Mouse (Mus musculus) kidney, postnatal 0 days (tissue): Measurements from ENCODE around the gene Larp6. TPM values are rescaled to one million over a fixed set of nuclear protein-coding genes. Genes with fewer than 3 reads are reported as not detected.

ENCODE experiments used
- ATAC-seq: fragments of 200-750 bp; cut with Nextera tagmentation; replicated peaks from 2 replicates; pipeline ENCODE4 v1.8.0; 2017; ENCODE audit warnings: low read depth, moderate number of reproducible peaks, moderate TSS enrichment, moderate library complexity; ENCODE audit not compliant: low FRiP score
- DNase-seq: peaks from one replicate; pipeline ENCODE4 v3.0.0-alpha.2; 2016; ENCODE audit warnings: low spot score
- H3K27ac ChIP-seq: fragments of 300-500 bp; sonication (generic); 2 replicates; pipeline ENCODE4 v1.5.1; 2014; ENCODE audit warnings: mild to moderate bottlenecking
- H3K27me3 ChIP-seq: fragments of 300-500 bp; sonication (generic); 2 replicates; pipeline ENCODE4 v1.6.1; 2014; ENCODE audit warnings: low read length, mixed read lengths; ENCODE audit not compliant: insufficient read depth
- H3K36me3 ChIP-seq: fragments of 300-500 bp; sonication (generic); 2 replicates; pipeline ENCODE4 v1.6.1; 2014; ENCODE audit warnings: low read length, mixed read lengths; ENCODE audit not compliant: insufficient read depth
- H3K4me1 ChIP-seq: fragments of 300-500 bp; sonication (generic); replicated peaks from 2 replicates; pipeline ENCODE4 v1.6.1; 2014; ENCODE audit warnings: antibody characterized with exemption, low read length, mixed read lengths; ENCODE audit not compliant: insufficient read depth
- H3K4me2 ChIP-seq: fragments of 300-500 bp; sonication (generic); 2 replicates; pipeline ENCODE4 v1.6.1; 2014; ENCODE audit warnings: mild to moderate bottlenecking, low read length, moderate library complexity, mixed read lengths
- H3K4me3 ChIP-seq: fragments of 300-500 bp; sonication (generic); replicated peaks from 2 replicates; pipeline ENCODE4 v1.5.1; 2014; ENCODE audit warnings: low read depth, low read length
- H3K9ac ChIP-seq: fragments of 300-500 bp; sonication (generic); 2 replicates; pipeline ENCODE4 v1.6.1; 2014; ENCODE audit warnings: low read depth, low read length
- H3K9me3 ChIP-seq: fragments of 300-500 bp; sonication (generic); replicated peaks from 2 replicates; pipeline ENCODE4 v1.6.1; 2016; ENCODE audit warnings: low read length, inconsistent platforms, mixed read lengths
- CTCF ChIP-seq: IDR thresholded peaks from 2 replicates; pipeline ENCODE4 v1.5.1; 2016; ENCODE audit warnings: antibody characterized with exemption, low read depth, mild to moderate bottlenecking, moderate library complexity
- WGBS: fragments of 180-500 bp; shearing (Covaris S2); extraction: QIAGEN DNeasy Blood & Tissue Kit; methylation state at CpG from one replicate; pipeline ENCODE4 v1.1.7; 2014; 5-methylcytosine and 5-hydroxymethylcytosine counted together
- polyA plus RNA-seq: library from polyadenylated mRNA; unstranded; fragments of >200 nt; fragmentation: Nextera tagmentation; extraction: Ambion mirVana; gene quantifications from 2 replicates; pipeline ENCODE4 v1.2.1, GENCODE M21; 2015

Gene Larp6
- polyA plus RNA-seq, 1 experiment from 2014 or later: 2.4 TPM

DNA sequence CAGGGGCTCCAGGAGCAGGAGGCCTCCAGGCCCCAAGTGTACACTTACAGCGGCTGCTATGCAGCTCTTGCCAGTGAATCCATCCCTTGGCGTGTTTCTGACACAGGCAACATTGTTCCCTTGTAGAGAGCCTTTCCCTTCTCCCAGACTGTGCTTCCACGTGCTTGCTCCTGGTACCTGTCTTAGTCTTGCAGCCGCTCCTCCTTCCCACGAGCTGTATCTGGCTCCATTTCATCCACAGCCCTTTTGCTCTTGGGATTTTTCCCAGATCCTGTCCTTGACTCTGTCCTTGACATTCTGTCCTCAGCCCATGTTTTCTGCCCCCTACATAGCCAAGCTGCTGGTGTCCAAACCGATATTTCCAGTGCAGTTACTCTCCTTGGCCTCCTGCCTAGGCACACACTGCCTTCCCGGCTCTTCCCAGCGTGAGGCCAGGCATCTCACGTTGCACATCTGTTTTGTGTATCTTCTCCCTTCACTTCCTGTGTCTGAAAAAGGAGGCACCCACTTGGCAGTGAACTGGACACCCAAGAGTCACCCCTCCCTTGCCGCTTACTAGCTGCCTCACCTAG, 46.7 kb downstream of the Larp6 start:
- Histone ChIP-seq H3K27me3 (no peaks in the 10 kb centered on the region), H3K4me1 (no peaks in the 10 kb centered on the region; the same call in 1 of the 2 replicates), H3K9ac (no peak overlapping the region), H3K27ac (no peak overlapping the region), H3K4me3 (no peak overlapping the region), H3K9me3 (no peaks in the 10 kb centered on the region), H3K4me2 (no peak overlapping the region), H3K36me3 (no peaks in the 10 kb centered on the region)
- no peak for DNase-seq
- WGBS: 51% methylated on average over 10 of the region's 10 CpGs
- no peak for TF ChIP-seq CTCF
- ATAC-seq: no peak

- WGBS: 16% methylated on average over 2 of the region's 2 CpGs
- DNase-seq: no peak
- no peak for ATAC-seq
Measured at GRCm38 (mm10) chr9:60765181-60765580, 52.4 kb downstream of the Larp6 start.

GRCm38 (mm10) chr9:60768393-60768792, 55.6 kb downstream of the Larp6 start:
- DNase-seq (peak; percentile 22), ATAC-seq (no peak)
- Histone ChIP-seq H3K4me3 (no peak overlapping the region), H3K36me3 (no peaks in the 10 kb centered on the region), H3K27ac (no peak overlapping the region), H3K4me1 (0 out of 2 replicates have a peak, but pooled peaks cover 7% of the 10 kb centered on the region), H3K4me2 (no peak overlapping the region), H3K9ac (no peak overlapping the region), H3K27me3 (no peaks in the 10 kb centered on the region), H3K9me3 (no peaks in the 10 kb centered on the region)
- no peak for TF ChIP-seq CTCF
- 61% methylated on average over 9 of the region's 9 CpGs for WGBS

More at GRCm38 (mm10) chr9:60765181-60765580, 52.4 kb downstream of the Larp6 start:
- no peak overlapping the region for H3K9ac ChIP-seq
- H3K27ac ChIP-seq: no peak overlapping the region
- H3K4me3 ChIP-seq: no peak overlapping the region
- no peaks in the 10 kb centered on the region for H3K36me3 ChIP-seq
- no peaks in the 10 kb centered on the region for H3K9me3 ChIP-seq
- 0 out of 2 replicates have a peak, but pooled peaks cover 4% of the 10 kb centered on the region for H3K4me1 ChIP-seq
- H3K4me2 ChIP-seq: no peak overlapping the region
- TF ChIP-seq CTCF: no peak
- H3K27me3 ChIP-seq: no peaks in the 10 kb centered on the region

GRCm38 (mm10) chr9:60769711-60770111, 56.9 kb downstream of the Larp6 start:
- DNase-seq: no peak
- Histone ChIP-seq H3K4me3 (no peak overlapping the region), H3K4me1 (0 out of 2 replicates have a peak, but pooled peaks cover 7% of the 10 kb centered on the region), H3K9ac (no peak overlapping the region), H3K36me3 (no peaks in the 10 kb centered on the region), H3K27ac (no peak overlapping the region), H3K27me3 (no peaks in the 10 kb centered on the region), H3K9me3 (no peaks in the 10 kb centered on the region), H3K4me2 (no peak overlapping the region)
- ATAC-seq: no peak
- TF ChIP-seq CTCF: no peak
- 68% methylated on average over 6 of the region's 6 CpGs for WGBS

- DNase-seq: no peak
- no peaks in the 10 kb centered on the region for H3K27me3 ChIP-seq
- ATAC-seq: no peak
- WGBS: 89% methylated on average over 2 of the region's 2 CpGs
- H3K36me3 ChIP-seq: no peaks in the 10 kb centered on the region
- no peak overlapping the region for H3K9ac ChIP-seq
- no peaks in the 10 kb centered on the region for H3K9me3 ChIP-seq
- H3K4me2 ChIP-seq: no peak overlapping the region
- no peak for TF ChIP-seq CTCF
- H3K27ac ChIP-seq: no peak overlapping the region
- H3K4me3 ChIP-seq: no peak overlapping the region
- 0 out of 2 replicates have a peak, but pooled peaks cover 7% of the 10 kb centered on the region for H3K4me1 ChIP-seq
Measured at GRCm38 (mm10) chr9:60773713-60774112, 60.9 kb downstream of the Larp6 start.

GRCm38 (mm10) chr9:60776899-60777298, 64.1 kb downstream of the Larp6 start:
- no peak for TF ChIP-seq CTCF
- ATAC-seq: no peak
- no peak overlapping the region for H3K9ac ChIP-seq
- no peaks in the 10 kb centered on the region for H3K4me1 ChIP-seq
- H3K27ac ChIP-seq: no peak overlapping the region
- H3K36me3 ChIP-seq: no peaks in the 10 kb centered on the region
- WGBS: 69% methylated on average over 9 of the region's 9 CpGs
- H3K27me3 ChIP-seq: no peaks in the 10 kb centered on the region
- no peak overlapping the region for H3K4me2 ChIP-seq
- H3K9me3 ChIP-seq: no peaks in the 10 kb centered on the region
- no peak for DNase-seq
- H3K4me3 ChIP-seq: no peak overlapping the region
